Mouse (Mus musculus): ENCODE results near the gene Nfic. TPM values are rescaled to one million over a fixed set of nuclear protein-coding genes. Genes with fewer than 3 reads are reported as not detected.
"Not testable (repeated sequence)": the region's sequence is repeated elsewhere in the genome, so short reads cannot be mapped to it uniquely, and the experiment has no call there.

Gene Nfic
- polyA plus RNA-seq, 1 experiment from 2014 or later: 21.9 TPM

- no peak for DNase-seq (ENCODE audit: low spot score)
Measured at GRCm38 (mm10) chr10:81460951-81461350, 5.5 kb upstream of the Nfic start.

- DNase-seq (ENCODE audit: low spot score): no peak
Measured at GRCm38 (mm10) chr10:81460471-81460870, 5.0 kb upstream of the Nfic start.

- DNase-seq (ENCODE audit: low spot score): no peak
Measured at GRCm38 (mm10) chr10:81459399-81459798, 4.0 kb upstream of the Nfic start.

GRCm38 (mm10) chr10:81458267-81458666 is 2.8 kb upstream of the Nfic start:
- DNase-seq (ENCODE audit: low spot score): no peak

- DNase-seq (ENCODE audit: low spot score): no peak
Measured at GRCm38 (mm10) chr10:81457624-81458023, 2.2 kb upstream of the Nfic start.

GRCm38 (mm10) chr10:81456983-81457563 is 1.6 kb upstream of the Nfic start:
- no peak for DNase-seq (ENCODE audit: low spot score)

GRCm38 (mm10) chr10:81454106-81454505 is 1.3 kb downstream of the Nfic start:
- no peak for DNase-seq (ENCODE audit: low spot score)

- DNase-seq (ENCODE audit: low spot score): no peak
Measured at GRCm38 (mm10) chr10:81452947-81453288, 2.5 kb downstream of the Nfic start.

- no peak for DNase-seq (ENCODE audit: low spot score)
Measured at GRCm38 (mm10) chr10:81452237-81452946, 3.0 kb downstream of the Nfic start.

GRCm38 (mm10) chr10:81451365-81451745 is 4.1 kb downstream of the Nfic start:
- DNase-seq (ENCODE audit: low spot score): no peak

- no peak for DNase-seq (ENCODE audit: low spot score)
Measured at GRCm38 (mm10) chr10:81450641-81451364, 4.6 kb downstream of the Nfic start.

- DNase-seq (ENCODE audit: low spot score): peak; percentile 79
Measured at GRCm38 (mm10) chr10:81450140-81450539, 5.3 kb downstream of the Nfic start.

- not testable (repeated sequence) for DNase-seq (ENCODE audit: low spot score)
Measured at GRCm38 (mm10) chr10:81445516-81445915, 9.9 kb downstream of the Nfic start.

GRCm38 (mm10) chr10:81441019-81441418 is 14.4 kb downstream of the Nfic start:
- DNase-seq (ENCODE audit: low spot score): no peak

GRCm38 (mm10) chr10:81435436-81435835 is 20.0 kb downstream of the Nfic start:
- DNase-seq (ENCODE audit: low spot score): no peak

- DNase-seq (ENCODE audit: low spot score): peak; percentile 37
Measured at GRCm38 (mm10) chr10:81434361-81435263, 20.8 kb downstream of the Nfic start.

GRCm38 (mm10) chr10:81433541-81434289 is 21.7 kb downstream of the Nfic start:
- DNase-seq (ENCODE audit: low spot score): peak; percentile 32

- DNase-seq (ENCODE audit: low spot score): peak; percentile 93
Measured at GRCm38 (mm10) chr10:81432868-81433262, 22.6 kb downstream of the Nfic start.

- DNase-seq (ENCODE audit: low spot score): no peak
Measured at GRCm38 (mm10) chr10:81432169-81432867, 23.1 kb downstream of the Nfic start.

- DNase-seq (ENCODE audit: low spot score): peak; percentile 24
Measured at GRCm38 (mm10) chr10:81431526-81432168, 23.8 kb downstream of the Nfic start.

All from thymus, postnatal 0 days (tissue).